Mouse (Mus musculus): Measurements from ENCODE around the gene Vrk2. TPM values are rescaled to one million over a fixed set of nuclear protein-coding genes. Genes with fewer than 3 reads are reported as not detected.

Vrk2 gene
- polyA plus RNA-seq, 1 experiment from 2014 or later, result 8.0 TPM

GRCm38 (mm10) chr11:26441121-26441520 lies 152.7 kb downstream of the Vrk2 start:
- DNase-seq (ENCODE audit: low spot score), result no peak
- Histone ChIP-seq H3K4me3 (ENCODE audit: low read depth, low read length) (no peak overlapping the region), H3K9ac (replicated peaks; ENCODE audit: low read depth) (no peak overlapping the region), H3K36me3 (ENCODE audit: insufficient read depth, low read length) (no peaks in the 10 kb centered on the region), H3K9me3 (ENCODE audit: low read length) (no peaks in the 10 kb centered on the region), H3K4me2 (replicated peaks; ENCODE audit: low read depth, low read length) (no peak overlapping the region), H3K27me3 (replicated peaks; ENCODE audit: insufficient read depth, low read length) (no peaks in the 10 kb centered on the region), H3K27ac (ENCODE audit: low read length) (no peak overlapping the region), H3K4me1 (ENCODE audit: insufficient read depth, low read depth, low read length) (no peaks in the 10 kb centered on the region)
- 63% methylated on average over 1 of the region's 1 CpGs for WGBS
- no peak for TF ChIP-seq CTCF (IDR thresholded peaks at IDR 0.05)
- no peak for TF ChIP-seq EP300 (IDR thresholded peaks at IDR 0.05)
- ATAC-seq, result no peak

GRCm38 (mm10) chr11:26437818-26438217 lies 156.0 kb downstream of the Vrk2 start:
- Histone ChIP-seq H3K9ac (replicated peaks; ENCODE audit: low read depth) (no peak overlapping the region), H3K27ac (ENCODE audit: low read length) (no peak overlapping the region), H3K4me2 (replicated peaks; ENCODE audit: low read depth, low read length) (no peak overlapping the region), H3K4me3 (ENCODE audit: low read depth, low read length) (no peak overlapping the region), H3K27me3 (replicated peaks; ENCODE audit: insufficient read depth, low read length) (no peaks in the 10 kb centered on the region), H3K36me3 (ENCODE audit: insufficient read depth, low read length) (no peaks in the 10 kb centered on the region), H3K4me1 (ENCODE audit: insufficient read depth, low read depth, low read length) (no peaks in the 10 kb centered on the region), H3K9me3 (ENCODE audit: low read length) (no peaks in the 10 kb centered on the region)
- ATAC-seq (no peak), DNase-seq (ENCODE audit: low spot score) (no peak)
- WGBS, result 86% methylated on average over 13 of the region's 13 CpGs
- TF ChIP-seq CTCF (IDR thresholded peaks at IDR 0.05) (no peak), EP300 (IDR thresholded peaks at IDR 0.05) (no peak)

- H3K4me1 ChIP-seq (ENCODE audit: insufficient read depth, low read depth, low read length), result no peaks in the 10 kb centered on the region
- no peak overlapping the region for H3K9ac ChIP-seq (replicated peaks; ENCODE audit: low read depth)
- DNase-seq (ENCODE audit: low spot score) (no peak), ATAC-seq (no peak)
- H3K36me3 ChIP-seq (ENCODE audit: insufficient read depth, low read length), result no peaks in the 10 kb centered on the region
- H3K4me3 ChIP-seq (ENCODE audit: low read depth, low read length), result no peak overlapping the region
- H3K9me3 ChIP-seq (ENCODE audit: low read length), result no peaks in the 10 kb centered on the region
- H3K27ac ChIP-seq (ENCODE audit: low read length), result no peak overlapping the region
- TF ChIP-seq CTCF (IDR thresholded peaks at IDR 0.05) (no peak), EP300 (IDR thresholded peaks at IDR 0.05) (no peak)
- H3K4me2 ChIP-seq (replicated peaks; ENCODE audit: low read depth, low read length), result no peak overlapping the region
- H3K27me3 ChIP-seq (replicated peaks; ENCODE audit: insufficient read depth, low read length), result no peaks in the 10 kb centered on the region
Measured at GRCm38 (mm10) chr11:26434229-26434628, 159.6 kb downstream of the Vrk2 start.

GRCm38 (mm10) chr11:26421472-26421871 lies 172.3 kb downstream of the Vrk2 start:
- DNase-seq (ENCODE audit: low spot score) (no peak), ATAC-seq (no peak)
- H3K9me3 ChIP-seq (ENCODE audit: low read length), result no peaks in the 10 kb centered on the region
- H3K9ac ChIP-seq (replicated peaks; ENCODE audit: low read depth), result no peak overlapping the region
- TF ChIP-seq EP300 (IDR thresholded peaks at IDR 0.05) (no peak), CTCF (IDR thresholded peaks at IDR 0.05) (no peak)
- no peaks in the 10 kb centered on the region for H3K4me1 ChIP-seq (ENCODE audit: insufficient read depth, low read depth, low read length)
- no peaks in the 10 kb centered on the region for H3K36me3 ChIP-seq (ENCODE audit: insufficient read depth, low read length)
- H3K27me3 ChIP-seq (replicated peaks; ENCODE audit: insufficient read depth, low read length), result no peaks in the 10 kb centered on the region
- no peak overlapping the region for H3K4me3 ChIP-seq (ENCODE audit: low read depth, low read length)
- no peak overlapping the region for H3K27ac ChIP-seq (ENCODE audit: low read length)
- WGBS, result 78% methylated on average over 2 of the region's 2 CpGs
- no peak overlapping the region for H3K4me2 ChIP-seq (replicated peaks; ENCODE audit: low read depth, low read length)

Other genes starting within 250 kb of the Vrk2 start
- 12.4 and 13.6 TPM in 2 replicates for gene Fancl, start 207.9 kb downstream of the Vrk2 start, polyA plus RNA-seq (2015; fragmentation: Nextera tagmentation; extraction: Ambion mirVana)
- 0.27 TPM in 1 of 2 replicates, not detected in the other for gene Gm6899, start 758 bp downstream of the Vrk2 start, polyA plus RNA-seq (2015; fragmentation: Nextera tagmentation; extraction: Ambion mirVana)

All from lung, postnatal 0 days (tissue).